Mouse (Mus musculus): ENCODE results near the gene Tas2r116. TPM values are rescaled to one million over a fixed set of nuclear protein-coding genes. Genes with fewer than 3 reads are reported as not detected.

The Tas2r116 gene
- total RNA-seq (2021): not detected
- long read RNA-seq, experiment 1: 0 reads
- long read RNA-seq, experiment 2: 0 reads

- DNase-seq (ENCODE audit: low spot score in 2 of 2): no peak
These were observed at the start of gene Tas2r116 for GRCm38 (mm10) chr6:132855138-132855537. Gene Tas2r116 (plus strand): TSS chr6:132855438.

GRCm38 (mm10) chr6:132846842-132847241 lies 8.4 kb upstream of the Tas2r116 start, which contains the start of gene Tas2r123:
Gene Tas2r123 (plus strand): TSS chr6:132847142.
- DNase-seq (ENCODE audit: low spot score in 2 of 2): no peak

- DNase-seq (ENCODE audit: low spot score in 2 of 2): no peak
These were observed 12.5 kb downstream of the Tas2r116 start, which contains the start of gene Tas2r110 for GRCm38 (mm10) chr6:132867708-132868107. Gene Tas2r110 (plus strand): TSS chr6:132868008.

GRCm38 (mm10) chr6:132892711-132893110 lies 37.5 kb downstream of the Tas2r116 start, which contains the start of gene Tas2r113:
Gene Tas2r113 (plus strand): TSS chr6:132893011.
- no peak for DNase-seq (ENCODE audit: low spot score in 2 of 2)

Other genes with a start within 250 kb of the Tas2r116 start
- gene A630073D07Rik, start 203.9 kb upstream of the Tas2r116 start, total RNA-seq (2021): not detected
- not detected for gene Tas2r120, start 198.5 kb upstream of the Tas2r116 start, total RNA-seq (2021)
- not detected for gene Tas2r121, start 154.4 kb upstream of the Tas2r116 start, total RNA-seq (2021)
- not detected for gene Tas2r122, start 143.5 kb upstream of the Tas2r116 start, total RNA-seq (2021)
- gene Tas2r115, start 117.4 kb upstream of the Tas2r116 start, total RNA-seq (2021): not detected
- gene Tas2r124, start 100.7 kb upstream of the Tas2r116 start, total RNA-seq (2021): not detected
- not detected for gene Tas2r102, start 93.3 kb upstream of the Tas2r116 start, total RNA-seq (2021)
- gene Tas2r136, start 77.3 kb upstream of the Tas2r116 start, total RNA-seq (2021): not detected
- gene Tas2r117, start 52.6 kb upstream of the Tas2r116 start, total RNA-seq (2021): not detected
- gene Tas2r123, start 8.3 kb upstream of the Tas2r116 start, total RNA-seq (2021): not detected
- gene Tas2r110, start 12.6 kb downstream of the Tas2r116 start, total RNA-seq (2021): not detected
- gene Tas2r113, start 37.6 kb downstream of the Tas2r116 start, total RNA-seq (2021): not detected
- gene Tas2r125, start 54.2 kb downstream of the Tas2r116 start, total RNA-seq (2021): not detected
- not detected for gene Tas2r129, start 95.7 kb downstream of the Tas2r116 start, total RNA-seq (2021)
- gene Tas2r131, start 102.5 kb downstream of the Tas2r116 start, total RNA-seq (2021): not detected
- gene Tas2r109, start 125.5 kb downstream of the Tas2r116 start, total RNA-seq (2021): not detected
- not detected for gene Tas2r103, start 181.7 kb downstream of the Tas2r116 start, total RNA-seq (2021)
- gene Tas2r140, start 200.4 kb downstream of the Tas2r116 start, total RNA-seq (2021): not detected
- 10 to 100 TPM; 54.0 to 54.1 TPM for gene Smim10l1, start 249.5 kb downstream of the Tas2r116 start, total RNA-seq (2021)

All from gastrocnemius, postnatal 4 days (tissue).